Mouse (Mus musculus) cerebellum, postnatal 36 days (tissue): ENCODE measurements around the gene Fcrlb.

ENCODE experiments used
- DNase-seq, 2 experiments: peaks; one replicate each; pipeline ENCODE4 v3.0.0; 2021 to 2022; ENCODE audit warnings: mixed read lengths in 2 of 2

Gene Fcrlb

GRCm38 (mm10) chr1:170907456-170908191 lies 5.1 kb downstream of the Fcrlb start:
- DNase-seq: peak; percentile 56 to 63

- DNase-seq: no peak
Measured at GRCm38 (mm10) chr1:170907111-170907455, 5.7 kb downstream of the Fcrlb start.

GRCm38 (mm10) chr1:170903485-170903884 lies 9.3 kb downstream of the Fcrlb start:
- DNase-seq: no peak

GRCm38 (mm10) chr1:170901536-170902238 lies 11.1 kb downstream of the Fcrlb start:
- DNase-seq: peak; percentile 84 to 85

GRCm38 (mm10) chr1:170900799-170901467 lies 11.8 kb downstream of the Fcrlb start:
- peak; percentile 28 to 64 for DNase-seq

- no peak for DNase-seq
Measured at GRCm38 (mm10) chr1:170898413-170899075, 14.2 kb downstream of the Fcrlb start.

- DNase-seq: no peak
Measured at GRCm38 (mm10) chr1:170896651-170897281, 16.0 kb downstream of the Fcrlb start.

- DNase-seq: no peak
Measured at GRCm38 (mm10) chr1:170894603-170895602, 17.8 kb downstream of the Fcrlb start.

GRCm38 (mm10) chr1:170892279-170892678 lies 20.5 kb downstream of the Fcrlb start:
- DNase-seq: no peak

GRCm38 (mm10) chr1:170891646-170892045 lies 21.1 kb downstream of the Fcrlb start:
- DNase-seq: no peak

- DNase-seq: no peak
Measured at GRCm38 (mm10) chr1:170889310-170889709, 23.4 kb downstream of the Fcrlb start.

GRCm38 (mm10) chr1:170886044-170886458 lies 26.7 kb downstream of the Fcrlb start:
- no peak for DNase-seq

- DNase-seq: peak; percentile 86 to 87
Measured at GRCm38 (mm10) chr1:170884978-170885561, 27.7 kb downstream of the Fcrlb start, which contains the start of the genes Gm26620 and Dusp12. Gene Gm26620 (plus strand): TSS chr1:170885065. Gene Dusp12 (minus strand): TSS chr1:170885540.

GRCm38 (mm10) chr1:170884390-170884789 lies 28.4 kb downstream of the Fcrlb start:
- no peak for DNase-seq

- DNase-seq: no peak
Measured at GRCm38 (mm10) chr1:170882915-170883485, 29.7 kb downstream of the Fcrlb start.

GRCm38 (mm10) chr1:170876906-170877305 lies 35.8 kb downstream of the Fcrlb start:
- no peak for DNase-seq

- no peak for DNase-seq
Measured at GRCm38 (mm10) chr1:170875676-170876075, 37.1 kb downstream of the Fcrlb start.

- no peak for DNase-seq
Measured at GRCm38 (mm10) chr1:170871961-170872360, 40.8 kb downstream of the Fcrlb start.

GRCm38 (mm10) chr1:170871402-170871801 lies 41.3 kb downstream of the Fcrlb start:
- no peak for DNase-seq

GRCm38 (mm10) chr1:170868905-170869283 lies 43.8 kb downstream of the Fcrlb start:
- no peak for DNase-seq
